Mouse (Mus musculus) mature B cell (primary cell): ENCODE data around the gene Ube2q1.

Source experiments
- in situ Hi-C: fragments of 300-500 bp; cut with MboI; formaldehyde crosslinking; loops from 2 replicates; pipeline ENCODE4 v1.14.3; 2019

Ube2q1 gene

DNA sequence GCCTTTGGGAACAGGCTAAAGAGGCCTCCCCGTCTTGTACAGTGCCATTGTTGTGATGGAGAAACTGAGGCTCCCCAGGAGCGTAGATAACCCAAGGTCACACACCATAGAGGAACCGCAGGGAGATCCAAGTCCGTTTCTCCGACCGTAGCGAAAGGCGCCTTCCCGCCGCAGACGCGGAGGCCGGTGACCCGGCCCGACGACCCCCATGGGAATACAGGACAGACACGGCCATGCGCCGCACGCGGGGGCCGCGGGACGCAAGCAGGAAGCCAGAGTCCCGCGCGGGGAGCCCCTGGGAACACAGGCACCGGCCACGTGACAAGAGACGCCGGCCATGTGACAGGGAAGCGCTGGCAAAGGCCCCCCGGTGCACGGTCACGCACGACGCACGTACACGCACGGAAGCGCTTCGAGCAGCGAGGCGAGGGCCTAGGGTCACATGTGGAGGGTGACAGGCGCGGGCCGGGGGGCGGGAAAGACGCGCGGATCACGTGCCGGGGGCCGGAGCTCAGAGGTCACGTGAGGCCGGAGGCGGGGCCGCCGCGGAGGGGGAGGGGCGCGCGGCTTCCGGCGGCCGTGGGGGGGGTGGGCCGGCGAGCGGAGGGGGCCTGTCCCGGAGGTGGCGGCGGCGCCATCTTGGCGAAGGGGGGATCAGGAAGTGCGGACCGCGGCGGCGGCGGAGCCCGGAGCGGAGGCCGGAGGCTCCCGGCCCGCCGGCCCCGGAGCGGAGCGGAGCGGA is at the start of gene Ube2q1:
Gene Ube2q1 (plus strand): TSS at position 649 of the 742 bp plus-strand sequence.
- in situ Hi-C loops, result no loop called here

DNA sequence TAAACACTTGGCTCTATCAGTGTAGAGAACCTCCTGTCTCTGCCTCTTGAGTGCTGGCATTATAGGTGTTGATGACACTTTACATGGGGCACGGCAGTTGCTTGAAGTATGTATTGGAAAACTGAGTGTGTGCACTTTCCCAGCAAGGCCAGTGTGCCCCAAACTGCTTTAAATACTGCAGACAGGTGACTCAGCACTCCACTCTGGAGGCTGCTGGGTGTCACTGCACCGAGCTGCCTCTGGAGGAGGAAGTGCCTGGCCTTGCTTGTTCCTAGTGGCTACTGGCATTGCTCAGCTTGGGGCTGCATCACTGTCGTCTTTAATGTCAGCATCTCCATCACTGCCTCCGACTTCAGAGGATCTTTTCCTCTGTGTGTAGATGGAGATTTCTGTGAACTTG is 46.4 kb upstream of the Ube2q1 start:
- in situ Hi-C loops, result no loop called here

DNA sequence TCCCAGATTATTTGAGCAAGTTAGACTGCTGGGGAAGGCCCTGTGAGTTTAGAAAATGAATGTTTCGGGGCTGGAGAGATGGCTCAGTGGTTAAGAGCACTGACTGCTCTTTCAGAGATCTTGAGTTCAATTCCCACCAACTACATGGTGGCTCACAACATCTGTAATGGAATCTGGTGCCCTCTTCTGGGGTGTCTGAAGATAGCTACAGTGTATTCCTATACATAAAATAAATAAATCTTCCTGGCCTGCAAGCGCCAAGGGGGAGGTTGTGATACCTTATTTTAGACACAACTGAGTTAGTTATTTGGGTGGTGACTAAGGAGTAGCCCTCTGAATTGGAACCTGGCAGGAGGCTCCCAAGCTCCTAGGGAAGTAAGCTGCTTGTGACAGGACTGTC is 44.6 kb upstream of the Ube2q1 start:
- in situ Hi-C loops, result no loop called here

DNA sequence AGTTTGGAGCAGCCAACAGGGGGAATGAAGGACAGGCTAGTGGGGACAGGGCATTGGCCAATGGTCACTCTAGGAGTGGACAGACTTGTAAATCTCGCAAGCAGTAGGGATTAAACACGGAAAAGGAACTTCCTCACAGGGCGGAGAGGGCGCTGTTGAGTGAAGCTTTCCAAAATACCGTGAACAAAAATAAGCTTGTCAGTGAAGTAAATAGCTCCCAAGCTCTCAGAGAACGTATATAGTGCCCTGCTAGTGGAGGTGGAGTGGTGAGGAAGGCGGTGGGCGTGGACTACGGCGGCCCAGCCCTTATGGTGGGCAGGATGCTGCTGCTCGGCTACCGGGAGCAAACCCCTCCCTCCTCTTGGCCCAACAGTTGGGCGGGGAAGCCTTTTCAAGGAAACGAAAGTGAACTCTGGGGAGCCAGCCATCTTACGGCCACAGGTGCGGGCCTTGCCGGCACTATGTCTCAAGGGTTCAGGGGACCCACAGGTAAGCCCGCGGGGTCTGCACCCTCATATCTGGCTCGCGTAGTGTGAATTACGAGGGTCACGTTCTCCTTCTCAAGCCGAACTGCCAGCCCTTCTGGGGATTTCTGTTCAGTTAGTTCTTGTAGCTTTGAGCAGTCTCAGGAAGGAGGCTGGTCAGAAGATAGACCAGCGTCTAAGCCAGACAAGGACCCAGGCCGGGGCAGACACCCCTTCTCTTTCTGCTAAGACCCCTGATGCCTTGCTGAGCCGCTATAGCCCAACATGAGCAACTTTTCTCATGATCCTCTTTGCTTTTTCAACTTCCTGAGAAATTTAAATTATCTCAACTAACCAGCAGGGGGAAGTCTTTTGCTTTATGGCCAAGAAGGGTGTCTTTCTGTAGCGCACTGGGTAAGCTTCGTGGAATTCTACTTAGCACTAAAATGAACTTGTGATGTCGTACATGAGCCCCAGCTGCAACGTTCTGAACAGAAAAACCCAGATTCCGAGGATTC is 42.8 kb upstream of the Ube2q1 start:
- in situ Hi-C loops, result no loop called here

DNA sequence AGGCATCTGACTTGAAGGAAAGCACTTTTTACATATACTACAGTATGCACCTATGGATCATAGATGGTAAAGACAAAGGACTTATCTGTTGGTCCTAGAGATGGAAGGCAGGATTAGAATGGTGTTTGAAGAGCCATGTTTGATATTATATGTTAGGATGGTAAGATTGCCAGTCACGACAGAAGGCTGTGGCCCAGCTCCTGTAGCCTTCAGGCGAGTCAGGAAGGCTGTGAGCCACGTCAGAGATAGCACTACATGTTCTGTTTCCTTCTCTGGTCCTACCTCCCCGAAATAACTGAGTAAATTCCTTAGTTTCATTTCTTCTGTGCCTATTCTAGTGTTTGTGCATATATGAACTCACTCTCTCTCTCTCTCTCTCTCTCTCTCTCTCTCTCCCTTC is 41.3 kb upstream of the Ube2q1 start:
- in situ Hi-C loops, result no loop called here

DNA sequence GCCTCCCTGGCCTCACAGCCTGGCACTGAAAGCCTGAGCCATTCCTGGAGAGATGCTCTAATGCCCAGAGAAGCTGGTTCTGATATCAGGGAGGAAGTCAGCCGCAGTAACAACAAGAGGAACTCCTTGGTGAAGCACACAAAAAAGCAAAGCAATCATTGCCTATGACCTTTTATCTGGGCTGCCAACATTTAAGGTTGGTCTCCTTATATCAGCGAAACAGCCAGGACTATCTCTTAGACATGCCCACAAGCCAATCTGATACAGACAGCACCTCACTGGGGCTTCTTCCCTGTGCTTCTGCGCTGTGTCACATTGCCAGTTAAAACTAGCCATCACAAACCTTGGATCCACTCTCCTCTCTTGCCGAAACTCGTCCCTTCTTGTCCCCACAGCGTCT is 34.9 kb upstream of the Ube2q1 start:
- in situ Hi-C loops, result no loop called here

DNA sequence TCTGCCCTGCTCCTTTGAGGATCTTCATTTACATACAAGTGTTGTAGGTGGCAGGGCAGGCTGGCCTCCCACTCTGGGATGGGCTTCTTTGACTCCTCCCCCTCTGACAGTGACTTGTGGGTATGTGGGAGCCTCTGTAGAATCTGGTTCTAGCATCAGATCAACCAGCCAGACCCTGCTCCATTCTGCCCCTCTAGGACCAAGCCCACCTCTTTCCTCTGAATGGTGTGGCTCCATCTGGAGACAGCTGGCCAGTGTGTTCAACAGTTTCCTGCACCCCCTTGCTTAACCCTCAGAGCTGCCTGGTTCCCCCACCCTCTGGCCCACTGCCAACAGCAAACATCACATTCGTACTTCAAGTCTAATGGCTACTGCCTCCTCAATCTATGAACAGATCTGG is 21.1 kb upstream of the Ube2q1 start:
- in situ Hi-C loops, result no loop called here

DNA sequence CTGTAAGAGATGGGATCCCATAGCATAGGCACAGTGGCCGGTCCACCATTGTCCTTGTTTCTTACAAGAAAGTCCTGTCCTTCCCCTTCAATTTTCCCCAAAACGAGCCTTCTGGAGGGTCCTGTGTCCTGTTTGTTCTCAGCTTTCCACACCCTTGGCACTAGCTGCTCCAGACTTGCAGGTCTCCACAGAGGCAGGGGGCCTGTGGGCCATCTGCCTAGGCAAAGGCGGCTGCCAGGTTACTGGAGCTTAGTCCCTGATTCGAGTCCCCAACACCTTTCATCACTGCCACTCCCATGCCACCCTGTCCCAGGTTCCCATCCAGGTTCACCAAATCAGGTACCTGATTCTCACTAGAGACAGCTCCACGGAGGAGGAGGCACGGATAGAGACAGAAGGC is 18.1 kb upstream of the Ube2q1 start:
- in situ Hi-C loops, result no loop called here

DNA sequence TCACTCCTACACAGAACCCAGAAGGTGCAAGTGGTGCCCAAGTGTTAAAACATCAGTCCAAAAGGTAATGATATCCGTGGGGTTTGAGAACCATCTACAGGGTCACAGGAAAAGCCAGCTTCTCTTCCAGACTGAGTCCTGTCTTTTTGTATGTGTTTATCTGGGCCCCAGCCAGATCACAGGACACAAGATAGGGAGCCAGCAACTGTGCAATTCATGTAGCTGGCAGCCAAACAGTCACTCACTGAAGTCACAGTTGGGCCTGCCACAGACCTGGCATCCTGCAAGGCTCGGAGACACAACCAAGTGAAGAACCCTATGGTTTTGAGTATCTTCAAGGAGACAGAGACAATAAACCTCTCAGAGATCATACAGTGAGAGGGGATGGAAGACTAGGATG is 15.6 kb upstream of the Ube2q1 start:
- in situ Hi-C loops, result no loop called here

DNA sequence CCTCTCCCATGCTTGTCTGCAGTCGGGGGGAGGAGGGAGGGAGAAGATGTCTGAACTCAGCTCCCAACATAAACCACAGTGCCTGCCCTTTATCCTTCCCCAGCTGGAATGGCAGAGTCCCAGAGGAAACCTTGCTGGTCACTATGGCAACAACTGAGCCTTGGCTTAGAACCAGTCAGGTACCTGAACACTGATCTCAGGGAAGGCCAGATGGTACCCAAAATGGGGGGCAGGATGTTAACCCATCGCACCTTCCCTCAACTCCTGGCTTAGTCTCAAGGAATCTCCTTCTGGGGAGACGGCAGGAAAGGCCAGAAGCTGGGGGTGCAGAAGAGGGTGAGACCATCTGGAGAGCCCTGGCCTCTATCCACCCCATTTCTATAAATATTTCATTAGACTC is 13.6 kb upstream of the Ube2q1 start:
- in situ Hi-C loops, result no loop called here

DNA sequence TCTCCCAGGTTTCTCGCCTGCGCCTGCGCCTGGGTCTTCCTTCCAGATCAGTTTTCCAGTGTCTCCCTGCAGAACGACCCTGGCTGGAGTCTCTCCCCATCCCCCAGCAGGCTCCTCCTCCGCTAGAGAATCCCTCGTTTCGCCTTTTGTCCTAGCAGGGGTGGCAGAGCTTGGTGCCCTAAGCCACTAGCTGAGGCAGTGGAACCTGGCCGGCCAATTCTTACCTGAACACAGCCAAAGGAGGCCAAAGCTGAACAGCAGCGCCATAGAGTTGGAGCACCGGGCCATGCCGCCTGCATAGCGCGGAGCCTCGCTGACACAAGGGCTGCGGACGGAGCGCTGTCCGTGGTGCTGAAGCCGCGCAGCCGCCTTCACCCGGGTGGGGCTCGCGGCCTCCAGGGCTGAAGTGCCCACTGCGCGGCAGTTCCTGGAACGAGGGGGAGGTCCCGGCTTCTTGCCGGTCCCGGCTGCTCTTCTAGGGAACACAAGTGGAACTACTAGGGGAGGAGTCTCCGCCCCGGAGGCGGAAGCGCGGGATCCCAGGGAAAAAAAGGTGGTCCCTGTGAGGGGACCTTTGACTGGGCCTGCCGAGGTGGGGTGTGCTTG is 9.2 kb upstream of the Ube2q1 start, which contains the start of gene Chrnb2:
Gene Chrnb2 (minus strand): TSS at position 514 of the 606 bp plus-strand sequence.
- in situ Hi-C loops, result no loop called here

DNA sequence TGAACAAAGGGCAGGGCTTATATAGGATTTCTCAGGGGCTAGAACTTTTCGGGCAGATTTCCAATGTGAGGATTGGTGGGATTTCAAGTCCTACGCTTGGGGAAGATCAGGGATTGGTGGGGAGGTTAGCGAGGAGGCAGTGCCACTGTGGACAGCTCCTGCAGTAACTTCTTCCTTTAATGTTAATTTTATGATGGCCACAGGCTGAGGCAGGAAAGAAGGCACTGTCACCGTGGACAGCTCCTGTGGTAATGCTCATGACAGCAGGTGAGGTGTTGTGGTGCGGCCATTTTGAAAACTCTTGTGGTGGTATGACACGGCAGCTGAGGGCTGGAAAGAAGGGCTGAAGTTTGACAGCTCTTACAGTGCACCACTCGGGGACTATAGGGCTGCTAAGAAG is 3.8 kb upstream of the Ube2q1 start:
- in situ Hi-C loops, result no loop called here

DNA sequence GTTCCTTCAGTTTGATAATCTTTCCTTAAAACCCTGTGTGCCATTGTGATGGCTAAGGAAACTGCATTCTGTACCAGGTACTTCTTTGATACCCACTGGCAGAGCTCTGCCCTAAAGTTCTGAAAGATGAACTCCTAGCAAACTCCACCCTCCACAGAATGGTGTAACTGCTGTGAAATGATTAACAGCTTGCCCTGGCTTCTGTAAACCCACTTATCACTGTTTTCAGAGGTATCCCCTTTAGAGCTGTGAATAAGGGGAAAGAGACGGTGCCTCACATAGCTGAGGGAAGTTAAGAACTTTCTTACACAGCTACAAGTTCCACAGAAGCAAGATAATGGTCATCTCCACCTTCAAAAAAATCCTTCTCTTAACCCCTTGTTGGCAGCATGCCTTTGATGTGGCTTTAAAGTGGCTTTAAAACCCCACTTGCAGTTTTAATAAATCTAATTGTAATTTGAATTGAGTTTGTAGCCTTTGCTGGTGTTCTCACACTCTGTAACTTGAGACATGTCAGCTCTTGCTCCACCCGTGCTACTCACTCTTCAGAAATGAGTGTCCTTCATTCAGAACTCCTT is 2.9 kb upstream of the Ube2q1 start:
- in situ Hi-C loops, result no loop called here

DNA sequence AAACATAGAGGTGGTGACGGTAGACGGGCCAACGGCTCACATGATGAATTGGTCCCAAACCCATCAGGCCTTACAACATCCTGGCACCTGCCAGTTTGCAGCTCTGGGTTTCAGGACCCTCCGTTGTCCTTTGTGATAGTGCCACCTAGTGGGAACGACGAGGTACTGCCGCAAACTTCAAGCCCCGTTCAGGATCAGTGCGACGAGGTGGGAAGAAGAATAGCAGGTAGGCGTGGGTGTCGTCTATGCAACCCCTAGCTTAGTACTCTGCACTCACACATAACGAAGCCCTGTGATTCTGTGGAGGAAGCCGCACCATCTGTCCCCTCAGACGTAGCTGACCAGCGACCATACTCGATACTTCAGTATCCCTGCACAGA is 838 bp upstream of the Ube2q1 start:
- in situ Hi-C loops, result no loop called here

DNA sequence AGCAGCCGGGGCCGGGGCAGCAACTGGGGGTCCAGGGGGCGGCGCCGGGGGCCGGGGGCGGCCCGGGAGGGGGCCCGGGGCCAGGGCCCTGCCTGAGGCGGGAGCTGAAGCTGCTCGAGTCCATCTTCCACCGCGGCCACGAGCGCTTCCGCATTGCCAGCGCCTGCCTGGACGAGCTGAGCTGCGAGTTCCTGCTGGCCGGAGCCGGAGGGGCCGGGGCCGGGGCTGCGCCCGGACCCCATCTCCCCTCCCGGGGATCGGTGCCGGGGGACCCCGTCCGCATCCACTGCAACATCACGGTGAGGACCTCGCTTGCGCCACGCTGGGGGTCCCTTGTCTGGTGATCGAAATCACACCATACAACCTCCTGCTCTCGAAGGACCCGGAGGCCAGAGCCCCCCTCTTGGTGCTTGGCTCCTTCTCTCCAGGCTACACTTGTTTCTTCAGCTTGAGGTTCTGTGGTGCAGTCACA is 360 bp downstream of the Ube2q1 start:
- in situ Hi-C loops, result no loop called here

DNA sequence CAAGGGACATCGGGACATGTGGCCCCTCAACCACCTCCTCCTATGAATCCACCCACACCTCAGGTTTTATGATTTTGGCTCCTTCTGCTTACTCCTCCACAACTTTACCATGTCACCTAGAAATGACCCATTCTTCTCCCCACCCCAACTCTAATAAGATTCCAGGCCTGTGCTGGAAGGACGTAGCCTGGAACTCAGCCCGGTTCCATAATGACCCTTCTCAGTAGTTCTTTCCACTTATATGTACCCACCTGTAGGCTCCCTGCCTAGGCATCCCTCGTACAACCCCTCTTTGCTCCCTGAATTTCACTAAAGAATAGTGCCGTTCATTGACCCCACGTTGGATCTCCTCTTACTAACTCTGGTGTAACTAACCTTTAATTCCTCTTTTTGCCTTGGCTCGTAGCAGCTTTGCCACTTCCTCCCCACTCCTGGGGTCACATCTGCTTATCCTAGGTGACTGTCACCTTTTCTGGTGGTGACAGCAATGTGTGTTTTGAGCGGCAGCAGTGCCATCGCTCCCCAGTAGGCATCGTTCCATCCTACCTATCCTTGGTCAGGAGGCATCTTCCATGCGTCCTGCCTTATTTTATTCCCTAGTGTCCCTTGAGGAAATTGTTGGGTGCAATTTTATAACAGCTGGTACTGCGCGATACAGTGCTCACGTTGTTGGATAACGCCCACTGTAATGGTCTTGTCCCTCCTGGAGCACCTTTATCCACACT is 982 bp downstream of the Ube2q1 start:
- in situ Hi-C loops, result no loop called here

DNA sequence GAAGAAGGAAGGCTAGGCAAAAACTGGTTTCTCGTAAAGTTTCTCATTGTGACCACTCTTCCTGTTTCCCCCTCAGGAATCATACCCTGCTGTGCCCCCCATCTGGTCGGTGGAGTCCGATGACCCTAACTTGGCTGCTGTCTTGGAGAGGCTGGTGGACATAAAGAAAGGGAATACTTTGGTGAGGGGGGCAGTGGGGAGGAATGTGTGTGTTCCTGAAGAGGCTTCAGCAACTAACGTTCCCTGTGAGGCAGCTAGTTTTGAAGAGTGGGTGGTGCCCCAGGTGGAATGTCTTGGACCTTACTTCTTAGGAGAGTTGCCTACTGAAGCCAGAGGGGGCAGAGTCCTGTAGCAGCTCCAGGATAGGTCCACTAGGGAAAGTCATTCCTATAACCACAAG is 2.6 kb downstream of the Ube2q1 start:
- in situ Hi-C loops, result no loop called here

DNA sequence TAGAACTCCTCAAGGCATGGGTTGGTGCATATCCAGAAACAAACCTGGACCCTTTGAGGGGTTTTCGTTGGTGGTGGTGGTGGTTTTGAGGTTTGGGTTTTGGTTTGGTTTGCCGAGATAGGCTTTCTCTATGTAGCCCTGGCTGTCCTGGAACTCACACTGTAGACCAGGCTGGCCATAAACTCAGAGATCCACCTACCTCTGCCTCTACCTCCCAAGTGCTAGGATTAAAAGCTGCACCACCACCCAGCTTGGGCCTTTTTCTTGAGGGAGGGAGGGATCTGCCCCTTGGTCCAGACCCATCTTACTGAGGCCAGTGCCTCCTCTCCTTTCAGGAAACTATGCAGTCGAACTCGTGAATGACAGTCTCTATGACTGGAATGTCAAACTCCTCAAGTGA is 6.7 kb downstream of the Ube2q1 start:
- in situ Hi-C loops, result loop anchor here (10.0 kb wide), 1 partner anchor 75 kb away; no protein-coding TSS in a partner anchor

DNA sequence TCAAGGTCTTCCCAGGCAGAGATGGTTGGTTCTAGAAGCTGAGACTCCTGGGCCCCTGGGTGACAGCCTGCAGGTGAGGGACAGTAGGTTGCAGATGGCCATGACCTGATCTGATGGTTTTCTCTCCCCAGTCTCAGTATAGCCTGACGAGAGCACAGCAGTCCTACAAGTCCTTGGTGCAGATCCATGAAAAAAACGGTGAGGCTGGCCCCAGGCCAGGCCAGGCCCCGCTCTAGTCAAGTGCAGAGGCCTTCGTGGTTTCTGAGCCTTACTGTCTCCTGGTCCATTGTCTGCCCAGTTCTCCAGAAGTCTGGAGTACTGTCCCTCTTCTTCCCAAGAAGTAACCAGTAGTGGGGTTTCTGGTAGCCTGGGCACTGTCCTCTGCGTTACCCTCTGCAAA is 8.2 kb downstream of the Ube2q1 start:
- in situ Hi-C loops, result loop anchor here (10.0 kb wide), 1 partner anchor 73 kb away; no protein-coding TSS in a partner anchor

DNA sequence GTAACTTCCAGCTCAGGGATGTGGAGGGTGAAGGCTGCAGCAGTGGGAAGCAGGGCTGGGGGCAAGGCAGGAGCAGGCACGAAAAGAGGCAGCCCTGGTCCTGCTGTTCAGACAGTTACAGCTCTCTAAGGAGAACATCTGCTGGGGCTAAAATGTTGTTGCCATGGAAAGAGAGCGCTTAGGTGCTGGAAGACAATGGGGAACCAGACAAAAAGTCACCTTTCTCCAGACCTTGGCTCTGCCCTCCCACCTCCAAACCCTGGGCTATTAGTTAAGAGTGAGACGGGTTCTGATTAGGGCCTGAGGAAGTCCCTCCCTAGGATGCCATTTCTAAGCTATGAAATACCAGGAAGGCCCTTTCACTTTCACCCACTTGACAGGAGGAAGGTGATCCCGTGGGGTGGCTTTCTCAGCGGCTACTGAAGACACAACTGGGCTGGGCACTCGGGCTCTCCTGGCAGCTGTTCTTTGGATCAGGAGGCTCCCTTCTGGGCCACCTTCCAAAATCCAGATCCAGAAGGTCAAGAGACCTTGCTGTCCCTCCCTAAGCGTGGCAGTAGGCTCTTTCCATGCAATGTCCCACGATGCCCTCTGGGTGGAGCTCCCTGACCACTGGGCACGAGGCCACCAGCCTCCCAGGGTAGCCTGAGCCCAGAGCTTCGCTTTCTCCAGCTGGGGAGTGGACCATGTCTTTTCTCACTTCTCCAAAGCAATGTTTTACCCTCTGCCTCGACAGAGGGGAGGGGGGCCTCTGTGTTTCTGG is 11.8 kb downstream of the Ube2q1 start:
- in situ Hi-C loops, result loop anchor here (10.0 kb wide), 1 partner anchor 70 kb away; no protein-coding TSS in a partner anchor
